Mouse (Mus musculus) stomach, postnatal 0 days (tissue): ENCODE data around the gene Zfp637.

Source experiments
- CTCF ChIP-seq: IDR thresholded peaks from 2 replicates; pipeline ENCODE4 v1.5.1; 2016; ENCODE audit warnings: antibody characterized with exemption, low read depth, mild to moderate bottlenecking, moderate library complexity
- EP300 ChIP-seq: optimal IDR thresholded peaks from 2 replicates; pipeline ENCODE3; 2016; ENCODE audit warnings: antibody characterized with exemption

DNA sequence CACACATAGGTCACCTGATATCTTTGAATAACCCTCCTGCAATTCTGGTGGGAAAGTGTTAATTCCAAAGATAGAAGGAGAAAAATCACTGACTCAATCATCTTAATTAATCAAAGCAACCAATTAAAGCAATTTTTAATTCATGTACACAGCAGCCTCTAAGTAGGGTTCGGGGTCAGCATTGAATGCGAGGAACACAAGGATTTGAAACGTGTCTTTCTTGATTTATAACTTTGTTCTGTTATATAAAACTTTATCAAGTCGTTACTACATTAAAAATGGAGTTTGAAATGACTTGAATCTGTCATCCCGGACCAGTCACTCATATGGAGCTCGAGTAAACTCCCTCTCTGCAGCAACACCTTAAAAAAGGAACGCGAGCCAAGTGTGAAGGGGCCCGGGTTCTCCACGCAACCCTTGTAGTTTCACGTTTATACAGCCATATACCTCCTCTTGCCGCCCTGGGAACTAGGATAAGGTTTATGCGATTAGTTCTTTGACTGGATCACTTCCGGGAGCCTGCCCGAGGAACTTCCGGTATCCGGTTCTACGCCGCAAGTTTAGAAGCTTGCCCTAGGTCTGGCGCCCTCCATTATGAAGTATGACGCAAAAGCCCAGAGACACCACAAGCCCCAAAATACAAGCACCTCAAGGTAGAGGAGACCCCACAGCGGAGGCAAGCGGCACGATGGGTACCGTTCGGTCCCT, 37.9 kb downstream of the Zfp637 start:
- TF ChIP-seq EP300 (no peak), CTCF (no peak)
